Mouse (Mus musculus) heart, postnatal 0 days (tissue): ENCODE data around the gene Ly6g6d.

Experiments used
- CTCF ChIP-seq: IDR thresholded peaks from 2 replicates; pipeline ENCODE4 v1.5.1; 2016; ENCODE audit warnings: antibody characterized with exemption, control low read depth, low read depth
- EP300 ChIP-seq: IDR thresholded peaks from 2 replicates; pipeline ENCODE4 v1.6.1; 2016; ENCODE audit warnings: antibody characterized with exemption, low read depth

DNA sequence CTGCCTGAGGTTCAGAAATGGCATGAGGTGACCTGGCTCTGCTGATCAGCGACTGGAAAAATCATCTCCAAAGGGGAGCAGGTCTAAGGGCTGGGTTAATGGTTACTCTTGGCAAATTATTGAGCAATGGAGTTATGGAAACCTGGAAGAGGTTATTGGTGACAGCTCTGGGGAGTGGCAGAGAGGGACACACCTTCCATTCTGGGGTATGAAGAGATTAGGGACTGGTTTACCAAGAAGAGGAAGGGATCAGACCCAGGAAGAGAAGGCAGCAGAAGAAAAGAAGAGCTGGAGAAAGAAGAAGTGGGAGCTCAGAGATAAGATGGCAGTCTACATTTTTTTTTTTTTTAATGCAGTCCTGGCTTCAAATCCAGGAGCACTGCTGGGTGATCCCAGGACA lies 30.2 kb downstream of the Ly6g6d start:
- no peak for TF ChIP-seq CTCF
- no peak for TF ChIP-seq EP300
